Mouse (Mus musculus): ENCODE results near the gene Ap1g2.

Gene Ap1g2

GRCm38 (mm10) chr14:55105836-55106809 lies at the start of gene Ap1g2:
TSS of gene Ap1g2 (minus strand) at chr14:55106593.
- under 1% methylated on average over 39 of the region's 39 CpGs for WGBS

DNA sequence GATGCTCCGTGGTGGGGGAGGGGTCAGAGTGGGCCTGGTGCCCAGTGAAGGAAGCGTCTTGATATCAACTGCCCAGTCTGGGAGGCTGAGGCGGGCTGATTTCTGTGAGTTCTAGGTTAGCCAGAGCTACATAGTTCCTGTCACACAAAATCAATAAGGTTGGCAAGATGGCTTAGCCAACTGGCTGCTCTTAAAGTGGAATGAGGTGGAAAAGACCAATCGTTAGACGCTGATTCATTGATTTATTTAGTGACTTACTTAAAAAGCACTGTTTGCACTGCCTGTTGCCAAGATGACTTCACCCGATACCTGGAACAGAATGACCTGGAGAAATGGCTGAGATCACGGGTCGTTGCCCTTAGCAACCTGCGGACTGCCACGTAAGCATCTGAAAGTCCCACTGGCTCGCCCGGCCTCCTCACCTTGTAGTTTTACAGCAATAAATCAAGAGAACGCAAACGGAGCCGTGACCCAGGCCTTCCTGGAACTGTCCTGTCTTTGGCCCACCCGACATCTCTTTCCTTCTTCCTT lies 46.6 kb upstream of the Ap1g2 start:
- WGBS: 92% methylated on average over 16 of the region's 16 CpGs

- 73% methylated on average over 4 of the region's 4 CpGs for WGBS
Measured at GRCm38 (mm10) chr14:55152174-55152573, 45.8 kb upstream of the Ap1g2 start.

DNA sequence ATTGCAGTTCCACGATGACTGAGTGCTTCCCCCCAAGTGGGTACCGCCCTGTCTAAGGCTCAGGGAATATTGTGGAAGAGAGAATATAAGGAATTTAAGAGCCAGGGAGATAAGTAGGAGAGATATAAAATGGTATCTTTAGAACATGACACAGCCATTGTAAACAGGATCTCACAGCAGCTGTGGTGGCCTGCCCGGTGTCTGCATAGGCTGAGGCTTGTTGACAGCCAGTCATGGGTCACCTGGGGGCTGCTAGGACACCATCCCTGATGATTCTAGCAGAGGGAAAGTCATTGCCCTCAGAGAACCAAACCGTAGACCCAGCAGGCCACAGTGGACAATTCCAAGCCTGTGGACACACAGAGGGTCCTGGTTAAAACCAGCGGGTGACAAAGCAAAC lies 44.6 kb upstream of the Ap1g2 start:
- whole genome bisulfite sequencing: 85% methylated on average over 5 of the region's 5 CpGs

DNA sequence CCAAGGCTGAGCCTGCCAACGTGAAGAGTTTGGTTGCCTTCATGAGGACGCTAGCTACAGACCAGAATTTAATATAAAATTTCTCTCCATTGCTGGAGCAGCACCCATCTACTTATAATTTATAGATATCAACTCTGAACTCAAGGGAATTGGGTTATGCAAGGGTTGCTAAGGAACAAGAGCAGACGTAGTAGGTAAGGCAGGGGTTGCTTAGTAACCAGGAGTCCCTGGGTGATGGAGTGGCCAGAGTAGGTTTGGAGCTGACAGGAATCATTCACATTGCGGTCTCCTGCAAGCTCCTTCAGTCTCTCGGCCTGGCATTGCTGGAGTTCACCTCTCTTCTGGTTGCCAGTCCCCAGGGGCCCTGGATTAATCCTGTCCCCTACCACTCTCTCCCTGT lies 42.6 kb upstream of the Ap1g2 start:
- 56% methylated on average over 5 of the region's 5 CpGs for WGBS

DNA sequence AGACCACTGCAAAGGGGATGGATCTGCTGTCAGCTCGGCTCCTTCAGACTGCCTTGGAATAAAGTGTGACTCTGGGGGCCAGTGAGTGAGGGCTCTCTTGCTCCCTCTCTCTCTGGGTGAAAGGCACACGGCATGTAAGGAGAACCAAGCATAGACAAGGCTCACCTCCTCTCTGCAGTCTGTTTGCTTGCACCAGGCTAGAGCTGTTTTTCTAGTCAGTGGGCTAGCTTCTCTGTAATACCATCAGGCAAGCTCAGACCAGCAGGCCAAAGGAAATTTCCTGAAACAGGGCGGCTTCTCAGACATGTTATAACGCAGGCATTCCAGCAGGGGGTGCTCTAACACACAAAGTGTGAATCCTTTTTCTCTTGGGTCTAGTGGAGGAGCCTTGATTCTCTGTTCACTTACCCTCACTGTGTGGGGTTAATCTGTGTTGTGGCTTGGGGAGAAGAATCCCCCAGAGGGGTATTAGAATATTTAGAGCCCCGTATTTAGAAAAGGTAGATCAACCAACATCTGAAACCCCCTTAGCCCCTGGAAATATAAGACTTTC lies 42.0 kb upstream of the Ap1g2 start:
- 26% methylated on average over 5 of the region's 5 CpGs for WGBS

DNA sequence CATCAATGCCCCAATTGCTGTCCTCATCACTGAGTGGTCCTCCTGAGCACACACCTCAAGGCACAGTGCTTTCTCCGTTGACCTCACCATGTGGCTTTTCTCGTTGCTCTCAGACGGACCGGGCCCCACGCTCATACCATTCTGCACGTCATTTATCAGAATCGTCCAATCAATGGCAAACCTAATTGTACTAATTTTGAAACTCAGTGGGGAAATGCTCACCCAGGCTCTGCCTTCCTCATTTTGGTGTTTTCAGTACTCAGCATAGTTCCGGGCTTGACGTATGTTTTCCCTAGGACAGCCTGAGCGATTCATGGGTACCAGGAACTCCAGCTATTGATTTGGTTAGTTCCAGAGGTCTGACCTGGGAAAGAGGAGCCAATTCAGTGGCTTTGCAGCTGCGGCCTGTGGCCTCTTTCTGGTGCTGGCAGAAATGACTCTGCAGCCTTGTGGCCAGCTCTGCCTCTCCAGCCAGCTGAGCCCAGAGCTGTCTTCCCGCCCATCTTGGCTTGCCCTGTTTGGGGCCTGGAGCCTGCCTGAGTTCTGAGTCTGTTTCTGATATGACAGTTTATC lies 40.5 kb upstream of the Ap1g2 start:
- WGBS: 82% methylated on average over 12 of the region's 12 CpGs

GRCm38 (mm10) chr14:55146324-55146723 lies 39.9 kb upstream of the Ap1g2 start:
- 88% methylated on average over 1 of the region's 1 CpGs for WGBS

GRCm38 (mm10) chr14:55139313-55139712 lies 32.9 kb upstream of the Ap1g2 start:
- WGBS: 72% methylated on average over 7 of the region's 7 CpGs

GRCm38 (mm10) chr14:55135676-55136075 lies 29.3 kb upstream of the Ap1g2 start:
- WGBS: 76% methylated on average over 8 of the region's 8 CpGs

- WGBS: 55% methylated on average over 7 of the region's 7 CpGs
Measured at GRCm38 (mm10) chr14:55126521-55126920, 20.1 kb upstream of the Ap1g2 start.

- 74% methylated on average over 5 of the region's 5 CpGs for WGBS
Measured at GRCm38 (mm10) chr14:55125711-55126110, 19.3 kb upstream of the Ap1g2 start.

GRCm38 (mm10) chr14:55122359-55122758 lies 16.0 kb upstream of the Ap1g2 start:
- 39% methylated on average over 8 of the region's 8 CpGs for WGBS

DNA sequence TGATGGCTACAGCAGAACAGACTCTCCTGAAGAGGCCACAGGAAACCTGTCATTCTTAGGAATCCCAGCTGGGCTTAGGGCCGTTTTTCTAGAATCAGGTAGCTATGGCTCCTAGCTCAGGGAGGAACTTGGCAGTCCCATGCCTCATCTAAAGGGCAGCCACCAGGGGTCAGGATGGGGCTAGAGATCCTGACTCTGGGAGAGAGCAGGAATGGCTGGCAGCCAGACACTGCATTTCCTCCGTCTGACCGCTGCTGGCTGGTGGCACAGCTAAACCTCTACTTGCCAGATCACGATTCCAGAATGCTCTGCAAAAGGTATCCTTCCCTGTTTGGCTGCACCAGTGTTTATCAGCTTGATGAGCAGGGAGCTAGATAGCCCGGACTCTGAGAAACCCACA lies 15.6 kb upstream of the Ap1g2 start:
- WGBS: 5% methylated on average over 5 of the region's 5 CpGs

- WGBS: 70% methylated on average over 4 of the region's 4 CpGs
Measured at GRCm38 (mm10) chr14:55119421-55120134, 13.2 kb upstream of the Ap1g2 start.

DNA sequence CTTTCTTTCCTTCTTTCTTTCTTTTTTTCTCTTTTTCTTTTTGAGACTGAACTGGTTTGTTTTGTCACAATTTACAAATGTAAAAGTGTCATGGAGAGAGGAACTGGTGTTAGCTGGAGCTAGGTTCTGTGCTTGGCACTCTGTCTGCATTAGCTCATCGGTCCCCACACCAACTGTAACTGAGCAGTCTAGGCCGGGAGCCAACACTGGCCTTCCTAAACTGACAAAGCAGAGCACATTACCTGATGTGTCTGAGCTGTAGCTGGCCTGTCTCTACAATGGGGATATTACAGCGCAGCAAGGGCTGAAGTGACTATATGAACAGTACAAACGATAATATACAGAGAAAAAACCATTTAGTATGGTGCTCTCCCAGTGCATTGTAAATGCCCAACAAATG lies 12.5 kb upstream of the Ap1g2 start:
- WGBS: 39% methylated on average over 4 of the region's 4 CpGs

- WGBS: 7% methylated on average over 21 of the region's 21 CpGs
Measured at GRCm38 (mm10) chr14:55116425-55117200, 10.2 kb upstream of the Ap1g2 start, which contains the start of gene Jph4. TSS of gene Jph4 (minus strand) at chr14:55116935.

- 0% methylated on average over 8 of the region's 8 CpGs for WGBS
Measured at GRCm38 (mm10) chr14:55115846-55116245, 9.5 kb upstream of the Ap1g2 start.

- WGBS: under 1% methylated on average over 78 of the region's 78 CpGs
Measured at GRCm38 (mm10) chr14:55114759-55115701, 8.6 kb upstream of the Ap1g2 start.
